Mouse (Mus musculus) urinary bladder, postnatal 10 days (tissue): ENCODE results near the gene Asb17.

Experiments
- DNase-seq: peaks from one replicate; pipeline ENCODE4 v3.0.0; 2022; ENCODE audit warnings: low spot score

Gene Asb17

GRCm38 (mm10) chr3:153889188-153889781 is 45.3 kb downstream of the Asb17 start:
- DNase-seq = no peak

- DNase-seq = no peak
Observed at GRCm38 (mm10) chr3:153895454-153895853, 51.4 kb downstream of the Asb17 start.

GRCm38 (mm10) chr3:153897216-153897615 is 53.2 kb downstream of the Asb17 start:
- DNase-seq = no peak

- DNase-seq = no peak
Observed at GRCm38 (mm10) chr3:153901904-153902303, 57.9 kb downstream of the Asb17 start.

- no peak for DNase-seq
Observed at GRCm38 (mm10) chr3:153902595-153902994, 58.6 kb downstream of the Asb17 start.

- DNase-seq = no peak
Observed at GRCm38 (mm10) chr3:153904586-153904985, 60.6 kb downstream of the Asb17 start.
